Mouse (Mus musculus) olfactory bulb, adult 2 months (tissue): ENCODE data around the gene Rptor.

Experiments
- CTCF ChIP-seq: fragments of 200-500 bp; IDR thresholded peaks from 2 replicates; pipeline ENCODE4 v1.5.1; 2012; ENCODE audit warnings: low read depth, mild to moderate bottlenecking, low read length, moderate library complexity; ENCODE audit not compliant: insufficient read depth
- POLR2A ChIP-seq: fragments of 200-500 bp; IDR thresholded peaks from 2 replicates; pipeline ENCODE4 v1.6.1; 2012; ENCODE audit warnings: mild to moderate bottlenecking, low read depth, low read length, moderate library complexity; ENCODE audit not compliant: insufficient read depth

- TF ChIP-seq POLR2A (no peak), CTCF (no peak)
Observed at GRCm38 (mm10) chr11:119558870-119559610, 43.7 kb upstream of the Rptor start.
